Mouse (Mus musculus) megakaryocyte, adult 5-6 weeks (primary cell): ENCODE data around the gene Xndc1. TPM values are rescaled to one million over a fixed set of nuclear protein-coding genes. Genes with fewer than 3 reads are reported as not detected.
A peak's percentile ranks its signal among the peaks of the same experiment; 100 is the strongest.
"Not testable (repeated sequence)": the region's sequence is repeated elsewhere in the genome, so short reads cannot be mapped to it uniquely, and the experiment has no call there.

Experiments used
- ATAC-seq: 2 replicates; pipeline ENCODE4 v1.8.0; 2016; ENCODE audit warnings: mild to moderate bottlenecking, inconsistent platforms; ENCODE audit not compliant: poor library complexity, severe bottlenecking
- total RNA-seq, 2 experiments: library from RNA; stranded (forward) in 1 of 2; stranded (reverse) in 1 of 2; fragments of 153-499, 151-499 nt in 1 of 2; fragments of 221-1000, 200-1000 nt in 1 of 2; gene quantifications; 2 replicates each; pipeline versions ENCODE4 v1.2.3 to v1.2.4; 2015 to 2017

The Xndc1 gene
- 7.1 and 9.5 TPM in 2 replicates for total RNA-seq (2015)
- total RNA-seq (2017), result 13.0 and 15.4 TPM in 2 replicates

GRCm38 (mm10) chr7:102065046-102065891 lies at the start of gene Xndc1, which contains the start of the genes Rnf121 and Xntrpc:
Gene Xndc1, plus strand, starts transcription at chr7:102065511.
Gene Rnf121, minus strand, starts transcription at chr7:102065469.
Gene Xntrpc, plus strand, starts transcription at chr7:102065713.
- peak; percentile 99 for ATAC-seq

GRCm38 (mm10) chr7:102016936-102017335 lies 48.4 kb upstream of the Xndc1 start:
- ATAC-seq, result peak; percentile 47

- peak; percentile 17; the same call in 1 of the 2 replicates for ATAC-seq
Measured at GRCm38 (mm10) chr7:102017452-102017851, 47.9 kb upstream of the Xndc1 start.

GRCm38 (mm10) chr7:102018034-102018433 lies 47.3 kb upstream of the Xndc1 start:
- no peak for ATAC-seq

- ATAC-seq, result no peak
Measured at GRCm38 (mm10) chr7:102018590-102018989, 46.7 kb upstream of the Xndc1 start, which contains the start of gene Il18bp. Gene Il18bp, minus strand, starts transcription at chr7:102018690.

- ATAC-seq, result peak; percentile 76
Measured at GRCm38 (mm10) chr7:102019362-102019761, 45.9 kb upstream of the Xndc1 start.

GRCm38 (mm10) chr7:102020934-102021333 lies 44.4 kb upstream of the Xndc1 start:
- ATAC-seq, result not testable (repeated sequence)

- no peak for ATAC-seq
Measured at GRCm38 (mm10) chr7:102023821-102024220, 41.5 kb upstream of the Xndc1 start.

GRCm38 (mm10) chr7:102025187-102026119 lies 39.9 kb upstream of the Xndc1 start:
- peak; percentile 59 for ATAC-seq

- no peak for ATAC-seq
Measured at GRCm38 (mm10) chr7:102034904-102035303, 30.4 kb upstream of the Xndc1 start.

GRCm38 (mm10) chr7:102035534-102035933 lies 29.8 kb upstream of the Xndc1 start:
- no peak for ATAC-seq

- no peak for ATAC-seq
Measured at GRCm38 (mm10) chr7:102037318-102037717, 28.0 kb upstream of the Xndc1 start.

GRCm38 (mm10) chr7:102042314-102042713 lies 23.0 kb upstream of the Xndc1 start:
- ATAC-seq, result no peak

- not testable (repeated sequence) for ATAC-seq
Measured at GRCm38 (mm10) chr7:102048524-102048923, 16.8 kb upstream of the Xndc1 start.

GRCm38 (mm10) chr7:102061353-102061752 lies 4.0 kb upstream of the Xndc1 start:
- ATAC-seq, result no peak

- no peak for ATAC-seq
Measured at GRCm38 (mm10) chr7:102062203-102062602, 3.1 kb upstream of the Xndc1 start.

- ATAC-seq, result no peak
Measured at GRCm38 (mm10) chr7:102063891-102064290, 1.4 kb upstream of the Xndc1 start.

GRCm38 (mm10) chr7:102064655-102065045 lies 661 bp upstream of the Xndc1 start:
- no peak for ATAC-seq

GRCm38 (mm10) chr7:102066363-102066762 lies 1.1 kb downstream of the Xndc1 start:
- no peak for ATAC-seq

- ATAC-seq, result peak; percentile 43
Measured at GRCm38 (mm10) chr7:102076714-102077296, 11.5 kb downstream of the Xndc1 start.

GRCm38 (mm10) chr7:102078517-102078916 lies 13.2 kb downstream of the Xndc1 start:
- ATAC-seq, result no peak
